Mouse (Mus musculus) erythroblast, embryonic 14.5 days (primary cell): ENCODE data around the gene Akt1s1.

Experiments used
- GATA1 ChIP-seq: IDR thresholded peaks from 2 replicates; pipeline ENCODE4 v1.6.1; 2012; ENCODE audit warnings: low read length, inconsistent platforms, mixed read lengths
- TAL1 ChIP-seq: IDR thresholded peaks from 3 replicates; pipeline ENCODE4 v1.6.1; 2012; ENCODE audit warnings: low read length, inconsistent platforms, mixed read lengths

GRCm38 (mm10) chr7:44864595-44865542, 16.1 kb downstream of the Akt1s1 start:
- TF ChIP-seq GATA1 (no peak), TAL1 (no peak)
